Mouse (Mus musculus) olfactory bulb, adult 2 months (tissue): ENCODE results near the gene Gm28053.

ENCODE experiments used
- CTCF ChIP-seq: fragments of 200-500 bp; IDR thresholded peaks from 2 replicates; pipeline ENCODE4 v1.5.1; 2012; ENCODE audit warnings: low read depth, mild to moderate bottlenecking, low read length, moderate library complexity; ENCODE audit not compliant: insufficient read depth
- POLR2A ChIP-seq: fragments of 200-500 bp; IDR thresholded peaks from 2 replicates; pipeline ENCODE4 v1.6.1; 2012; ENCODE audit warnings: mild to moderate bottlenecking, low read depth, low read length, moderate library complexity; ENCODE audit not compliant: insufficient read depth

DNA sequence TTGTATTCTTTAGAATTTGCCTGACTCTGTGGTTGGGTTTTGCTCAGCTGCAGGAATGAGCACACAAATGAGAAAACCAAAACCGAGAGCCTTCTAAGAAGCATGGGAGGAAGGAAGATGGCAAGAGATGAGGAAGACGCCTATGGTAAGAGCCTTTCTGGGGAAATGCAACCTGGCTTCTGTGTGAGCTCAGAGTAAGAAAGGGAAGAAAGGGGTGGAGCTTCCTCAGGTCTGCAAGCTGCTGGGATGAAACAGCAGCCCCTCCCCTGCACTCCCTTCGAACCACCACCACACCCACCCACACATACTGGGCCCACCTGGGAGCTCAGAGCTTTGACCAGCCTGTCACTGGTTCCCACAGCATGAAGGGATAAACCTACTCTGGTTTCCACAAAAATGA lies 22.9 kb downstream of the Gm28053 start:
- no peak for TF ChIP-seq CTCF
- TF ChIP-seq POLR2A: no peak
